Mouse (Mus musculus) intestine, embryonic 16.5 days (tissue): Measurements from ENCODE around the gene Prdm1. TPM values are rescaled to one million over a fixed set of nuclear protein-coding genes. Genes with fewer than 3 reads are reported as not detected.

Experiments
- ATAC-seq: fragments of 200-750 bp; cut with Nextera tagmentation; 2 replicates; pipeline ENCODE4 v1.8.0; 2017; ENCODE audit warnings: moderate TSS enrichment, moderate library complexity
- H3K27ac ChIP-seq: fragments of 300-500 bp; sonication (generic); 2 replicates; pipeline ENCODE4 v1.5.1; 2014; ENCODE audit warnings: mild to moderate bottlenecking, low read length
- H3K27me3 ChIP-seq: fragments of 300-500 bp; sonication (generic); replicated peaks from 2 replicates; pipeline ENCODE4 v1.6.1; 2014; ENCODE audit warnings: low read length, control low read depth, mixed read lengths; ENCODE audit not compliant: control insufficient read depth, insufficient read depth
- H3K36me3 ChIP-seq: fragments of 300-500 bp; sonication (generic); 2 replicates; pipeline ENCODE4 v1.6.1; 2014; ENCODE audit warnings: low read length, control low read depth; ENCODE audit not compliant: control insufficient read depth, insufficient read depth
- H3K4me1 ChIP-seq: fragments of 300-500 bp; sonication (generic); 2 replicates; pipeline ENCODE4 v1.6.1; 2014; ENCODE audit warnings: low read length, control low read depth, mixed read lengths; ENCODE audit not compliant: control insufficient read depth, insufficient read depth
- H3K4me2 ChIP-seq: fragments of 300-500 bp; sonication (generic); 2 replicates; pipeline ENCODE4 v1.6.1; 2014; ENCODE audit warnings: low read depth, low read length, control low read depth
- H3K4me3 ChIP-seq: fragments of 300-500 bp; sonication (generic); 2 replicates; pipeline ENCODE4 v1.5.1; 2014; ENCODE audit warnings: mild to moderate bottlenecking, low read length
- H3K9ac ChIP-seq: fragments of 300-500 bp; sonication (generic); 2 replicates; pipeline ENCODE4 v1.6.1; 2014; ENCODE audit warnings: low read depth, low read length
- H3K9me3 ChIP-seq: fragments of 300-500 bp; sonication (generic); 2 replicates; pipeline ENCODE4 v1.6.1; 2016; ENCODE audit warnings: low read length, control low read depth; ENCODE audit not compliant: control insufficient read depth
- WGBS: fragments of 180-500 bp; shearing (Covaris S2); extraction: QIAGEN DNeasy Blood & Tissue Kit; methylation state at CpG from one replicate; pipeline ENCODE4 v1.1.7; 2014; 5-methylcytosine and 5-hydroxymethylcytosine counted together
- polyA plus RNA-seq: library from polyadenylated mRNA; unstranded; fragments of >200 nt; fragmentation: Nextera tagmentation; extraction: Ambion mirVana; gene quantifications from 2 replicates; pipeline ENCODE4 v1.2.1, GENCODE M21; 2015

Prdm1 gene
- polyA plus RNA-seq, 1 experiment from 2014 or later = 22.1 TPM

- H3K9ac ChIP-seq = no peak overlapping the region
- no peak overlapping the region for H3K27ac ChIP-seq
- H3K4me3 ChIP-seq = no peak overlapping the region
- peaks cover 4% of the 10 kb centered on the region for H3K36me3 ChIP-seq
- H3K27me3 ChIP-seq = no peaks in the 10 kb centered on the region
- no peaks in the 10 kb centered on the region for H3K9me3 ChIP-seq
- H3K4me1 ChIP-seq = 0 out of 2 replicates have a peak, but pooled peaks cover 3% of the 10 kb centered on the region
- no peak for ATAC-seq
- 83% methylated on average over 1 of the region's 1 CpGs for WGBS
- no peak overlapping the region for H3K4me2 ChIP-seq
Measured at GRCm38 (mm10) chr10:44437614-44438013, 90.7 kb downstream of the Prdm1 start.

DNA sequence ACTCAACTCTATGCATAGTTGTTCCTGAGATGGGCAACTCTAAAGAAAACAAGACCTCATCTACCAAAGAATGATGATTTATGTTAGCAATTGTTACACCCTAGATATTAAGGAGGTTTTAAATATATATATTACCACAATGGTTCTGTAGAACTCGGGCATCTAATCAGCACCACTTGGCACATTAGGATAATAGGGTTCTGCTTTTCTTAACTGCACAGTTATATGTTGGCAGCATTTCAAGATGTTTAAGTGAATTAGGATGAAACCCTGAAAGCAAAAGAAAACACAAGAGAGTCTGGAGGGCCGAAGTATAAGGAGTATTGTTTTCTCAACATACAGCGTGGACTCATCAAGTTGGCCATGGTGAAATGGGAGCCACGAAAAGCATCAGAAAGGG lies 92.3 kb downstream of the Prdm1 start:
- 77% methylated on average over 4 of the region's 4 CpGs for WGBS

DNA sequence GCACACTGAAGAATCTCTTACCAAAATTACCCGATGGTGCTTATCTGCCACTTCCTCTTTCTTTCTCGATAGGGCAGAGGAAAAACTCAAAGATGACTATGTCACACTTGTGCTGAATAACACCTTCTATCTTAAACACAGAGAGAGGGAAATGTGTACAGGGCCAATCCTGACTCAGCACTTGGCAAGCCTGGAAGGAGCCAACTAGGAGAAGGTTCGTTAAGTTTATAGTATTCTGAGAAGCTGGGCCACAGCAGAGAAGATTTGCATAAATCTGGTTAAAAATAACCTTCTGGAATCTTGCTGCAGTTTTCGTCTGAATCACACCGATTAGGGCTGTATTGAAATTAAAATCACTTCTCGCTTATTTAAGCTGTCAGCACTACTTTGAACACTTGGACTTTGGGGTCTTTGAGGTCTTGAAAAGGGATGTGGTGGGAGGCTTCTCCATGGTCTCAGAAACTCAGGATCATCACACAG lies 93.6 kb downstream of the Prdm1 start:
- Histone ChIP-seq H3K4me3 (no peak overlapping the region), H3K9ac (no peak overlapping the region), H3K4me1 (0 out of 2 replicates have a peak, but pooled peaks cover 2% of the 10 kb centered on the region), H3K9me3 (no peaks in the 10 kb centered on the region), H3K27me3 (no peaks in the 10 kb centered on the region), H3K27ac (no peak overlapping the region), H3K36me3 (no peaks in the 10 kb centered on the region; the same call in 1 of the 2 replicates), H3K4me2 (no peak overlapping the region)
- ATAC-seq = no peak
- WGBS = 71% methylated on average over 6 of the region's 6 CpGs

More for the DNA sequence above, 92.3 kb downstream of the Prdm1 start:
- Histone ChIP-seq H3K9ac (no peak overlapping the region), H3K27me3 (no peaks in the 10 kb centered on the region), H3K4me2 (no peak overlapping the region), H3K9me3 (no peaks in the 10 kb centered on the region), H3K36me3 (peaks cover 4% of the 10 kb centered on the region), H3K4me1 (0 out of 2 replicates have a peak, but pooled peaks cover 5% of the 10 kb centered on the region), H3K4me3 (no peak overlapping the region), H3K27ac (no peak overlapping the region)
- no peak for ATAC-seq

GRCm38 (mm10) chr10:44432235-44432634 lies 96.1 kb downstream of the Prdm1 start:
- no peak overlapping the region for H3K4me2 ChIP-seq
- H3K27ac ChIP-seq = no peak overlapping the region
- 72% methylated on average over 11 of the region's 11 CpGs for WGBS
- H3K4me1 ChIP-seq = peaks cover 4% of the 10 kb centered on the region; the same call in 1 of the 2 replicates
- no peak overlapping the region for H3K4me3 ChIP-seq
- no peaks in the 10 kb centered on the region for H3K27me3 ChIP-seq
- no peak overlapping the region for H3K9ac ChIP-seq
- no peak for ATAC-seq
- no peaks in the 10 kb centered on the region for H3K9me3 ChIP-seq
- no peaks in the 10 kb centered on the region for H3K36me3 ChIP-seq

GRCm38 (mm10) chr10:44431689-44432088 lies 96.6 kb downstream of the Prdm1 start:
- peaks cover 4% of the 10 kb centered on the region; the same call in 1 of the 2 replicates for H3K4me1 ChIP-seq
- H3K4me2 ChIP-seq = no peak overlapping the region
- H3K4me3 ChIP-seq = no peak overlapping the region
- H3K9me3 ChIP-seq = no peaks in the 10 kb centered on the region
- H3K36me3 ChIP-seq = no peaks in the 10 kb centered on the region
- H3K9ac ChIP-seq = no peak overlapping the region
- H3K27me3 ChIP-seq = no peaks in the 10 kb centered on the region
- WGBS = 77% methylated on average over 4 of the region's 4 CpGs
- no peak overlapping the region for H3K27ac ChIP-seq
- 0 out of 2 replicates have a peak, but pooled peaks have one; percentile 25 for ATAC-seq

GRCm38 (mm10) chr10:44429177-44429888 lies 99.0 kb downstream of the Prdm1 start:
- Histone ChIP-seq H3K4me1 (peaks cover 4% of the 10 kb centered on the region; the same call in 1 of the 2 replicates), H3K9me3 (no peaks in the 10 kb centered on the region), H3K4me2 (no peak overlapping the region), H3K27ac (no peak overlapping the region), H3K9ac (no peak overlapping the region), H3K4me3 (no peak overlapping the region), H3K36me3 (no peaks in the 10 kb centered on the region), H3K27me3 (no peaks in the 10 kb centered on the region)
- no peak for ATAC-seq
- WGBS = 89% methylated on average over 14 of the region's 14 CpGs

DNA sequence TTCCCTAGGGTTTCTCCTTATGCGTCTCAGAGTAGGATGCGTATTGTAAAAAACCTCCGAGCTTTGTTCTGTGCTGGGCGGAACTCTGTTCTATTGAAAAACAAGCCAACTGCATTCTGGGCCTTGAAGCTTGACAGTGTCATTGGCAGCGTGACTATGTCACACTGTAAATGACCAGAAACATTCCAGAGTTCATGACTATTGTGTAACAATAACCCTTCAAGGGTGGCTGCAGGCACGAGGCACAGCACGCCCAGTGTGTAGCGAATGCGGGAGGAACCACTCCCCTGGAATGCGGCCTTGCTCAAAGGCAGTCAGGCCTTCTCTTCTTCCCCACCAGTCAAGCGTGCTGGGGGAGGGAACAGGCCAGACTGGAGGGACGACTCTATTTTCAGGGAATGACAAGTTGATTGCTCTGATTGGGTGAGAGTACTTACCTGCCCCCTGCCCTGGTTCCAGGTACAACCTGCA lies 100.4 kb downstream of the Prdm1 start:
- 52% methylated on average over 12 of the region's 12 CpGs for WGBS
- Histone ChIP-seq H3K27me3 (no peaks in the 10 kb centered on the region), H3K4me1 (peaks cover 4% of the 10 kb centered on the region; the same call in 1 of the 2 replicates), H3K4me2 (no peak overlapping the region), H3K4me3 (no peak overlapping the region), H3K27ac (peak overlapping the region; percentile 81), H3K36me3 (no peaks in the 10 kb centered on the region), H3K9me3 (no peaks in the 10 kb centered on the region), H3K9ac (no peak overlapping the region)
- peak; percentile 94 for ATAC-seq

DNA sequence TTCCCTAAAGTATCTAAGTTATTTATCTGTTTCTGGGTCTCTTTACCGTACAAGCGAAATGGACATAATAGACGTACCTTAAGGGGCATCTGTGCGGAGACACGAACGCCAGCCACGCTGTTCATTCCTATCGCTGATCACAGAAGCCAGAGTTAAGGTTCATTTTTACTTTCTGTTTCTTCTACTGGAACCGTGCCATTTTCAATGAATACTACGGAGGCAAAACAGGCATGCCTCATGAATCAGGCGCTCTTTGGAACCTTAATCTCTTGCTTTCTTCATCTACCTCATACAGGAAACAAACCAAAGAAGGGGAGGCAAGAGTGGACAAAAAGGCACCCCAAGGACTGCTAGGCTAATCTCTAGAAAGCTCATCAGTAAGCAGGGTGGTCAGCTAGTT lies 100.9 kb downstream of the Prdm1 start:
- Histone ChIP-seq H3K4me3 (no peak overlapping the region), H3K9ac (no peak overlapping the region), H3K27ac (peak overlapping the region; percentile 81), H3K4me2 (no peak overlapping the region), H3K4me1 (peaks cover 4% of the 10 kb centered on the region; the same call in 1 of the 2 replicates), H3K36me3 (no peaks in the 10 kb centered on the region), H3K27me3 (no peaks in the 10 kb centered on the region), H3K9me3 (no peaks in the 10 kb centered on the region)
- 80% methylated on average over 11 of the region's 11 CpGs for WGBS
- ATAC-seq = peak; percentile 34

GRCm38 (mm10) chr10:44425013-44425412 lies 103.3 kb downstream of the Prdm1 start:
- 73% methylated on average over 6 of the region's 6 CpGs for WGBS
- Histone ChIP-seq H3K9ac (no peak overlapping the region), H3K27me3 (no peaks in the 10 kb centered on the region), H3K4me1 (peaks cover 2% of the 10 kb centered on the region; the same call in 1 of the 2 replicates), H3K4me2 (no peak overlapping the region), H3K9me3 (no peaks in the 10 kb centered on the region), H3K4me3 (no peak overlapping the region), H3K36me3 (no peaks in the 10 kb centered on the region), H3K27ac (no peak overlapping the region)
- no peak for ATAC-seq
